Mouse (Mus musculus) adrenal gland, postnatal 25 days (tissue): ENCODE data around the gene Pcbp1. TPM values are rescaled to one million over a fixed set of nuclear protein-coding genes. Genes with fewer than 3 reads are reported as not detected.
"Not testable (repeated sequence)": the region's sequence is repeated elsewhere in the genome, so short reads cannot be mapped to it uniquely, and the experiment has no call there.

Experiments used
- DNase-seq: peaks from one replicate; pipeline ENCODE4 v3.0.0; 2021; ENCODE audit warnings: mixed read lengths
- microRNA-seq, 2 experiments: library from miRNA; unstranded; fragments of <30 nt; microRNA quantifications; one replicate each; pipeline ENCODE4 v1.2.0; 2021
- total RNA-seq: library from RNA; stranded (reverse); gene quantifications from 2 replicates; pipeline ENCODE4 v1.2.3, GENCODE M21; 2021

Pcbp1 gene
- total RNA-seq, 1 experiment from 2014 or later, result 296 TPM

DNA sequence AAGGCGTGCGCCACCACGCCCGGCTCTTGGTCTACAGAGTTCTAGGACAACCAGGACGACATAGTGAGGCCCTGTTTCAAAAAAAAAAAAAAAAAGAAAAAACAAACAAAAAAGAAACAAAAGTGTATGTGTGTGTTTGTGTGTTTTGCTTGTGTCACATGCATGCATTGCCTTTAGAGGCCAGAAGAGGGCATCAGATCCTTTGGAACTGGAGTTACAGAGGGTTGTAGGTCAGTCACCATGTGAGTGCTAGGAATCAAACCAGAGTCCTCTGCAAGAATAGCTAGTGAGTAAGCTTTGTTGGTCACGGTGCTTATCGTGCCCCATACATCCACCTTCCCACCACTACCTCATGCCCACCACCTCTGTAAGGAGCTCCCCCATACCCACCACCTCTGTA lies 31.4 kb downstream of the Pcbp1 start:
- DNase-seq, result no peak

DNA sequence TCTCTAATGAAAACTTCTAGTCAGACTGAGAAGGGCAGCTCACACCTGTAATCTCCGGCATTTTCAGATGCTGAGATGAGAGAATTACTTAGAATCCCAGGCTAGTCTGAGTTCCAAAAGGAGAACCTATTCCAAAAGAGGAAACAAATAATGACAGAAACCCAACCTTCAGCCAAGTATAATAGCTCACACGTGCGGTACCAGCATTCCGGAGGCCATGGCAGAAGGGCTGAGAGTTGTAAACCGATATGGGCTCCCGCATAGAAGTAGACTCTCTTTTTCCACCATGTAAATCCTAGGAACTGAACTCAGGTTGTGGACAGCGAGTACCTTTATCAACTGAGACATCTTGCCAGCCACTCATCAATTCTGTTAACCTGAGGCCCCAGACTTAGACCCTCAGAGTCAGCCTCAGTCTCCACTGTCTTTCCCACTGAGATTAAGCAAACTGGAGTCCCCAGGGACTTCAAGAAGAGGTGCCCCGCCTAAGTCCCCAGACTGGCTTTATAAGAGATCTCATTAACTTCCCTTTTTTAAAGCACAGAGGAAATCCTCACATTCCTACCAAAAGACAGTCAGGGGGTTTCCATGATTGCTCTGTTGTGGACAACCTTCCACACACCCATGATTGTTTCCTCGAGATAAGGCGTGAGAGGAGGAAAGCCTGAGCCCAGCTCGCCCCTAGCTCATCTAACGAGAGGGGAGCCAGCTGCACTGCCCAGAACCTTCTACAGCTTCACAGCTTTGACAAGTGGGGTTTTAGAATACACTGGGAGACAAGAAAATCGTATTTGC lies 32.5 kb downstream of the Pcbp1 start:
- no peak for DNase-seq

DNA sequence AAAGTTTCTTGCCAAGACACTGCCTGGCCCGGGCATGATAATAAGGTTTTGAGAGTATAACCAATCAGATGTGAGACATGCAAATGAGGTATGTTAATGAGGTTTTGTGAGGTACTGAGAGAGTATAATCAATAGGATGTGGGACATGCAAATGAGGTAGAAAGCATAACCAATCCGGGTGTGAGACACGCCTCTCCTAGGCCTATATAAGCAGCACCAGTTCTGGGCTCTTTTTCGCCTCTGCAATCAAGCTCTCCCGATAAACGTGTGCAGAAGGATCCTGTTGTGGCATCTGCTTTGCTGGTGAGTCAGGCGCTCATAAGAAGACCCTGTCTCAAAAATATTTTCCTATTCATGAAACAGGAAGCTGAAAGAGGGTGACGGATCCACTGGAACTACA lies 35.7 kb downstream of the Pcbp1 start:
- DNase-seq, result not testable (repeated sequence)

DNA sequence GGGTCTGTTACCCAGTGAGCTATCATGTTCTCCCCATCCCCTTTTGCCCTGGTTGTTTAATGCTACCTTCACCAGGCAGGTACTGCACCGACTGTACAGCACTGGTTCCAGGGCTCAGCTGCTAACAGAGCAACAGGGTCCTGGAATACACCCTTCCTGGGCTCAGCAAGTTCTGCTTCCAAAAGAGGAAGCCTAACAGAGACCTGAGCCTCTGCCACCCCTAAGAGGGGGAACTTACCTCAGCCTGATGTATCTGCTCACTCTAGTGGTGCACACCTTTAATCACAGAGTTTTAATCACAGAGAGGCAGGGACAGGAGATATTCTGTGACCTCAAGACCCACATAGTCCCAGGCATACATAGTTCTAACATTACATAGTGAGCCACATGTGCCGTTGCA lies 36.2 kb downstream of the Pcbp1 start:
- DNase-seq, result no peak

DNA sequence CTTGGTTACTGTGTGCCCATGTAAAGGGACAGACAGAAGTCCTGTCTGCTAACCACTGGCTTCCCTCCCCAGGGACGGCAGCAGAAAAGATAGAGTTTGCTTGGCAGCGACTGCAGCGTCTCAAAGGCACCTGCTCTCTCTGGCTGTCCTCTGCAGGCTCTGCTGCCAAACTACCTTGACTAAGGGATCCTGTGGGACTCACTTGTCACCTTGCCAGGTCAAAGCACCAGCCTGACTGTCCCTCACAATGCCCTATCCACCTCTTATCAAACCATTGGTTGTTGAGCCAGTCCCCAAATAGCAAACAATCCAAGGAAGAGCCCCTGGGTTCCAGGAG lies 38.0 kb downstream of the Pcbp1 start:
- no peak for DNase-seq

DNA sequence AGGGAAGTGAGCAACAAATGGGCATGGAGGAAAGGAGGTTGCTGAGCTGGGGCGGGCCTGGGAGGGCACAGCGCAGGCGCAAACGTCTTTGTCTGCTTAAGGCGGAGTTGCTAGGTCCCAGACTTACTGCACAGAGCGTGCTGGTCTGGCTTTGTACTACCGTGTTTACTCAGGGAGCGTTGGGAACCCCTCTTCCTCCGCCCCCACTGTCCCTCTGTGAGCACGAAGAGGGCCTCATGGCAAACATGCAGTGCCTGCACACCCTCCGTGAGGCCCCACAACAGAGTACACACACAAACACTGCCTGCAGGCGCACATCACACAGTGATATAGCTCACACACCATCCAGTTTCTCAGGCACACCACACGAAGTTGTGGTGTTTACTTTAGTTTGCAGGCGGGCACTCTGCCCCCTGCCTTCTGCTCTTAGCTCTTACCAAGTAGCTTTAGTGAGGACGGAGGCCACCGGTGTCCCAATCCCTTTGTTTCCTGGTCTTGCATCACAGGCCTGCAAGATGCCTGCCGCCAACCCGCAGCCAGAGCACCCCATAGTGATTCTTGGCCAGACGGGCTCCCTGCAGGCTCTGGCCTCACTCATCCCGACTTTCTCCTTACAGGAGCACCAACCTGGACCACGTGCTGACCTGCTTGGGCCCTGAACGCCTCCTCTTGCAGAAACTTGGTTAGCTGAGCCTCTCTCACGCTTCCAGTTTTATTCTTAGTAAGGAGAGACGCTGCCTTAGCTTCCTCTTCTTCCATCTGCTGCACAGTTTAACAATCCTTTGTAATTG lies 38.6 kb downstream of the Pcbp1 start:
- DNase-seq, result peak; percentile 88

DNA sequence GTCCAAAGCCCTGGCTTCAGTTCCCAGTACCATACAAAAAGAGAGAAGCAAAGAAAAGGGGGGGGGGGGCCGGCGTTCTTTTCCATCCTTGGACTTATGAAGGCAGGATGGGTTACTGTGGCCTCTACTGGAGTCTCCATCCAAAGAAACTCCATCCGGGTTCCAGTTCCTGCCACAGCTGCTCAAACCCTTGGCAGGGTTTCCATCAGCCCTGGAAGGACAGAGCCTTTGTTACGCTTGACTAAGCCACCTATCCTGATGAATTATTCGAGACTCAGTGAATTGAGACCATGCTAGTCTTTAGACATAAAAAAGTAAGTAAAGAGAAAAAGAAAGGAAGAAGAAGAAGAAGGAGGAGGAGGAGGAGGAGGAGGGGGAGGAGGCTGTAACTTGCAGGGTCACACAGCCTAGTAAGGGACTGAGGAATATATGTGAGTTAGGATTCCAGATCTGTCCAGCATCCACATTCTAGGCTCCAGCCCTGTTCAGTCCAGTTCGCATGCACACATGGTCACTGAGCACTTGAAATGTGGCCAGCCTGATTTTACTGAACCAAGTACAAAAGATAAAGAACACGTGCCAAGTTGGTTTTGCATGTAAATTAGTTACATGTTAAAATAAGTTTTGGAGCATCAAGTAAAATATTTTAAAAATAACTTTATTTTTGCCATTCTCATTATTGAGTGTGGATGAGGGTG lies 40.0 kb downstream of the Pcbp1 start:
- DNase-seq, result no peak

DNA sequence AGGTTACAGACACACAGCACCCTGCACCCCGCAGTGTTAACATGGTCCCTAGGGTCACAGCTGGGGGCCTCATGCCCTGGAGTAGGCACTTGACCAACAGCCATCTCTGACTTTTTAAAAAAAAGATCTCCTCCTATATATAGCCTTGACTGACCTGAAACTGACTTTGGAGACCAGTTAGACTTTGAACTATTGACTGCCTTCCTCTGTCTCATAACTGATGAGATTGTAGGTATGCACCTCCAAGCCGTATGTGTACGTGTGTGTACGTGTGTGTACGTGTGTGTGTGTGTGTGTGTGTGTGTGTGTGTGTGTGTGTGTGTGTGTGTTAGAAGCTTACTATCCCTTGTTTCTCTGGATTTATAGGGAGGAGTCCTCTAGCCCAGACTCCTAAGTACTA lies 44.2 kb downstream of the Pcbp1 start:
- DNase-seq, result no peak

DNA sequence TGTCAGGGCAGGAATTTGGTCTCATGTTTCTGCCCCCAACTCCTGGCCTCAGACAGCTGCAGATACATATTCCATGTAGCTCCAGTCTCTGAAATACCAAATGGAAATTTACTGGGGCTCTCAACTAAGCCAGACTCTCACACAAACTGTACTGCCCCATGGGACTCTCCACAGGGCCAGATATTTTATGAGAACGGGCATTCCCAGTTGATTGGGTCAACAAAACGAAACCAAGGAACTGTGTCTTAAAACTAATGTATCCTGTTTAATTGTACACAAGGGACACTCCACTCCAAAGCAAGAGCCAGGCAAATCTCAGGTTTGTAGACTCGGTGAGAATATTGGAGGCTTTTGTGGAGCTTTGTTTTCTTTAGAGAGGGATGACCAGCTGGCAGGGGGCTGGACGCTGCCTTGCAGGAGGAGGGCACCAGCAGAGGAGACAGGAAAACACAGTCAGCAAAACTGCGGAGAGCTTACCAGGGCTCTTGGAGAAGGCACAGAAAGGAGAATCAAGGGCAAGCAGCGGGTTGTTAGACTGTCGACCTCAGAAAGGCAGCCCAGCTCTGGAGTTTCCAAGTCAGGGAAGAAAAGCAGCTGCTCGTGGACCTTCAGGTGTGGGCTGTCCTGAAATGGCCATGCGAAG lies 45.8 kb downstream of the Pcbp1 start:
- DNase-seq, result no peak

DNA sequence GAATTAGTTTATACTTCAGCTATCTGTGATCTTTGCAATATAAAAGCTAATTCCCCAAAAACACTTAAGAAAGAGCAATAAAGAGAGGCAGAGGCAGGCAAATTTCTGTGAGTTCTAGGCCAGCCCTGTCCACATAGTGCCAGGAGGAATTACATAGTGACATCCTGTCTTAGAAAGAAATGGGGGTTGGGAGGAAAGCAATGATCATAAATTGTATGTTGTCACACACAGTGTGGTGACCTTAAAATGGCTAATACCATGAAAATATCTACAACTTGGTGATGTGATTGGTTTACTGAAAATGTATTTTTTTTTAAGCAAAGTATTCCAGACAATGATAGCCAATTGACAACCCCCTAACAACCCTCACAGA lies 46.3 kb downstream of the Pcbp1 start:
- no peak for DNase-seq

DNA sequence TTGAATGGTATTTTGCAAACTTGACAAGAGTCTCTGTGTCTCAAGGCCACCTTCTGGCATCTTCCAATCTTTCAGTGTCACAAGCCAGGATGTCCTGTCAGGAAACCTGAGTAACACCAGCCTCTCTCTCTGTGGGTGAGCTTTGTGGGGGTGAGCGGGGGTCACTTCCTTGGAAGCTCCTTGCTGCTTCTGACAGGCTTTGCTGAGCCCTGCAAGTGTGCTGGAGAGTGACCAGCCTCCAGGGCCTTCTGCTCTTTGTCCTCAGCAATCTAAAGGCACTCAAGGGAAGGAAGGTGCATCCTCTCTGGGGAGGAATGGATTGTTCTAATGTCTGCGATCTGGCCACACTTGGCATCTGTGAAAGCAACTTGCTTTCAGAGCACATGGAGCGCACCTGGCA lies 46.8 kb downstream of the Pcbp1 start:
- no peak for DNase-seq

DNA sequence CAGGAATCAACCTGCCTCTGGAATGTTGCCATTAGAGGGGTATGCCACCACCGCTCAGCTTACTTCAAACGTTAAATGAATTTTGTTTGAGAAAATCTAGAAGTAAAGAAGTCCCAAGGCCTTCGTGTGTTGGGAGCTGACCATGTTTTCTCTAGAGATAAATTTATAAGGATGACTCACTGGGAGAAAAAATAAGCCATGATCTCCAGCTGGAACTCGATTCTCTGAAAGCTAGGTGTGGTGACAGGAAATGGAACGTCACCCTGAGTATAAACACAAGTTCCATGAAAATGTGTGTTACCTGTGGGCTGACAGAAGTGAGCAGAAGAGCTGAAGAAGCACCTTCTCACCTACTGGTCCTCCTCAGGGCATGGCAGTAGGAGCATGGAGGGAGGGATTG lies 49.2 kb downstream of the Pcbp1 start:
- no peak for DNase-seq

DNA sequence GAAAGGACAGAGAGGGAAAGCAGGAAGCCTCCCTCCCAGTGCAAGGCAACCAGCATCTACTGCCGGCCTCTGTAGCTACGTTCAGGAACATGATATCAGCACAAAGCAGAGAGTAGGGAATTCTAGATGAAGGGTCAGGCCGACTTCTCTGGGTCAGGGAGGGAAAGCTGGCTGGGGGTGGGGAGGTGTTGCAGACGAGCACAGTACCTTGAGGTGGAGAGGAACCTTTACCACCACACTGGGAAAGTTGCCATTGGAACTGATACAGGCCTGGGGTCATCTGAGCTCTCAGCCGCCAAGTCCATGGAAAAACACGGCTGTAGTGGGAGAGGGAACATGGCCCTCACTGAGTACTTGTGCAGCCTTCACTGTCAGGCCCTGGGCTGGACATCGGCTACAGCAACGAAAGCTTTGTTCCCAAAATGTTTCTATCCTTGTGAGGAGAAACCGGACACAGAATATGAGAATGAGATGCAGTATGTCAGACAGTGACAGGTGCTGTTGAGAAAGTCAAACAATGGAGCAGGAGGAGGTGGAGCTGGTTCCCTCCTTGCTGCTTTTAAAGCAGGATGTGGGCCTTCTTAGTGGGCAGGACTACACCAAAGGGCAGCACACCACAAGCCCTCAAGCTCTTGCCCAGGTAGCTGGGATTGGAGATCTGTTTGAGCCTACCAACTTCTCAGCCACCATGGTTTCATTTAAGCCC lies 50.5 kb downstream of the Pcbp1 start:
- no peak for DNase-seq

DNA sequence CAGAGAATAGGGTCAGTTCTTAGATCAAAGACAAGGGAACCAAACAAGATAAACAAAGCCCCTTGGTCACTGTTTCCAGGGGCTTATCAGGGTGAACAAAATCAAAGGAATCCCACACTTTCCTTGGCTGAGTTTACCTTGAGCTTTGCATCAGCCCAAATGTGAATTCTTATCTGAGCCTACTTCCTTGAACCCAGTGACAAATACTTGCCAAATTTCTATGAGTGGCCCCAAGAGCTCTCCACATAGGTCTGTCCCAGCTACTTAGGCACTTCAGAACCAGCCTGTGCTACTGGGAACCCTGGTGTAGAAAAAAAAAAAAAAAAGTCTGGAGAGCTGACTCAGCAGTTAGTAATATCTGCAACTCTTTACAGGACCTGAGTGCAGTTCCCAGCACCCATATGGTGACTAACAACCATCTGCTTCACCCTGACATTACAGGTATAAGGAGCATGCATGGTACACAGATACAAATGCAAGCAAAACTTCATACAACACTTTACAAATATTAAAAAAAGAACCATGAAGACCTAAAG lies 51.4 kb downstream of the Pcbp1 start:
- DNase-seq, result no peak

Small RNA genes within 50 kb of the gene (microRNA-seq; reads per million reads assigned to microRNA genes)
- 0 reads per million in 2 experiments for gene Gm22184

Other genes starting within 250 kb of the Pcbp1 start
- 114 and 132 TPM in 2 replicates for gene Fam136a, start 160.7 kb downstream of the Pcbp1 start, total RNA-seq
- gene Snrpg, start 155.0 kb downstream of the Pcbp1 start, total RNA-seq, result 378 and 463 TPM in 2 replicates
- 208 and 254 TPM in 2 replicates for gene Pcyox1, start 129.2 kb downstream of the Pcbp1 start, total RNA-seq
- gene Tia1, start 122.1 kb downstream of the Pcbp1 start, total RNA-seq, result 82.0 and 85.8 TPM in 2 replicates
- not detected in 2 replicates for gene Gm44790, start 99.7 kb downstream of the Pcbp1 start, total RNA-seq
- gene C87436, start 87.9 kb downstream of the Pcbp1 start, total RNA-seq, result 26.0 and 31.3 TPM in 2 replicates
- gene Asprv1, start 101.8 kb upstream of the Pcbp1 start, total RNA-seq, result not detected in 2 replicates
- gene Mxd1, start 142.8 kb upstream of the Pcbp1 start, total RNA-seq, result 12.7 and 13.0 TPM in 2 replicates
- gene Snrnp27, start 158.2 kb upstream of the Pcbp1 start, total RNA-seq, result 66.3 and 69.1 TPM in 2 replicates
- 21.0 and 29.9 TPM in 2 replicates for gene Gmcl1, start 207.1 kb upstream of the Pcbp1 start, total RNA-seq